Mouse (Mus musculus) duodenum, adult 2 months (tissue): Measurements from ENCODE around the gene Sytl5. TPM values are rescaled to one million over a fixed set of nuclear protein-coding genes. Genes with fewer than 3 reads are reported as not detected.

Experiments
- polyA plus RNA-seq: library from polyadenylated mRNA; depleted of rRNA; stranded (reverse); fragments of >200 nt; gene quantifications from 2 replicates; pipeline ENCODE4 v1.2.3, GENCODE M21; 2012; ENCODE audit warnings: low replicate concordance; rRNA removed

Gene Sytl5
- 0.05 and 0.07 TPM in 2 replicates for polyA plus RNA-seq

DNA sequence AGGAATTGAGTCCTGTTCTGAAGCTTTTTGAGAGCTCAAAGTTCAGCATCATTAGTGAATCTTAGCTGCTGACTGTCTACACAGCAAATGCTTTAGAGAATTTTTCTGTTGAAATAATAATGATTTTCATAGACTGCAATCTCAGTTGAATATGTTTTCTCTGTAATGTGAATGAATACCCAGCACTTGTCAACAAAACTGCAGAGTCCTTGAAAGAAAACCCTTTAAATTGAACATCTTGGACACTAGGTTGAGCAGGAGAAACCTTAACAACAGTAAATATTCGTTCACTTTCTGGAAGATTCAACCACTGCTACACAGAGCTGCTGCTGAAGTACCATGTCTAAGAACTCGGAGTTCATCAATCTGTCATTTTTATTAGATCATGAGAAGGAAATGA, at the start of gene Sytl5:
Gene Sytl5 (plus strand): TSS at position 301 of the 400 bp plus-strand sequence.

DNA sequence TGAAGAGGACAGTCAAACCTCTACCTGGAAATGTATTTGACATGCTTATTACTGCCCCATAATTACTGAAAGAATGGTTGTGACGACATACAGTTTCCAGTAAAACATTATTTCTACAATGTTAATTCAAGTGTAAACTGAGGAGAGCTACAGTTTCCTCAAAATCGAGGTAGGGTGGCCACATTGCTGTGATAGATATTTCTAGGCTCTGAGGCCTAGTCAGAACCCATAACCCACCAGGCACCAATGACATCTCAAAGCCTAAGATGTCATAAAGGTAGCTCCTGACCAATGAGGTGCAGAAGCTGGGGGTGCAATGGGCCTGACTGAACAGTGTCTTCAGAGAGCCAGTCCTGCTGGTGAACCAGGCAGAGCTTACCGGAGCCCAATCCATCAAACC, 38.8 kb upstream of the Sytl5 start, which contains the start of gene Hypm:
Gene Hypm (plus strand): TSS at position 301 of the 400 bp plus-strand sequence.

DNA sequence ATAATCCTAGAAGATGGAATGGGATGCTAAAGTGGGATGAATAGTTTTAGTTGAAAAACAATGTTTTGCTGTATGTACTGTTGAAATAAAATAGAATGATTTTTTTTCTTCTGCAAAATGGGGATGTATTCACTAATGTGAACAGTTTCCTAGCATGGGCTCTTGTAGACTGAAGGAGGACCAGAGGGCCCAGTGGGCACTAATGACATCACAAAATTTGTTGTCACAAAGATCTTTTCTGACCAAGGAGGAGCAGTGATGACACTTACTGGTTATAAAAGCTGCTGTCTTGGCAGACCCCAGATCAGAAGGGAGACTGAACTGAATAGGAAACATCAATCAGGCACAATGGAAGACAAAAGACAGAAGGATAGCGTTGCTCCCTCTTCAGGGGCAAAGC, 36.0 kb upstream of the Sytl5 start, which contains the start of gene H2al3:
Gene H2al3 (plus strand): TSS at position 301 of the 400 bp plus-strand sequence.

Other genes starting within 250 kb of the Sytl5 start
- gene Dynlt3, start 222.6 kb upstream of the Sytl5 start, polyA plus RNA-seq: 0.90 and 1.2 TPM in 2 replicates
- not detected in 2 replicates for gene Hypm, start 38.7 kb upstream of the Sytl5 start, polyA plus RNA-seq
- not detected in 2 replicates for gene H2al3, start 35.9 kb upstream of the Sytl5 start, polyA plus RNA-seq
- 8.3 and 14.0 TPM in 2 replicates for gene Srpx, start 232.1 kb downstream of the Sytl5 start, polyA plus RNA-seq